Mouse (Mus musculus): Measurements from ENCODE around the gene Apol7c. TPM values are rescaled to one million over a fixed set of nuclear protein-coding genes. Genes with fewer than 3 reads are reported as not detected.
"Not testable (repeated sequence)": the region's sequence is repeated elsewhere in the genome, so short reads cannot be mapped to it uniquely, and the experiment has no call there.

The Apol7c gene
- polyA plus RNA-seq, 1 experiment, result not detected

DNA sequence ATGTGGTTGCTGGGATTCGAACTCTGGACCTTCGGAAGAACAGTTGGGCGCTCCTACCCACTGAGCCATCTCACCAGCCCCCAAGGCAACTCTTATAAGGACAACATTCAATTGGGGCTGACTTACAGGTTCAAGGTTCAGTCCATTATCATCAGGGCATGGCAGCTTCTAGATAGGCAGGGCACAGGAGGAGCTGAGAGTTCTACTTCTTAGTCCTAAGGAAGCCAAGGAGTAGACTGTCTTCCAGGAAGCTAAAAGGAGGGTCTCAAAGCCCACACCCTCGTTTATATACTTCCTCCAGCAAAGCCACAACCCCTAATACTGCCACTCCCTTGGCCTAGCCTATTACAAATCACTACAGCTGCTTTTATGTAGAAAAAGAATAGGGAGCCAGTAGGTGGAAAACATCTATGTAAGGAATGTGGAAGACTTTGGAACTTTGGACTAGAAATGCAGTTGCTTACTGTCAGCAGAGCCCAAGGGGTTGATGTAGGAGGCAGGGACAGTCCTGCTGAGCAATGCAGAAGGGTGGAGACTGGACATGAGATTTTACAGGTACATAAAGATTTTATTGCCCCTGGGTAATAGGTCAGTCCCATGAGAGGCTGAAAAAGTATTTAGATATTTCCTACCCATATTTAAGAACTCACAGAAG lies 50.8 kb downstream of the Apol7c start:
- Histone ChIP-seq H3K4me1 (ENCODE audit: control insufficient read depth, insufficient read depth, low read length) (no peaks in the 10 kb centered on the region), H3K27ac (ENCODE audit: insufficient read depth, low read depth, low read length) (no peak overlapping the region), H3K4me3 (ENCODE audit: insufficient read depth, low read depth, low read length) (no peak overlapping the region)
- WGBS, result 76% methylated on average over 4 of the region's 4 CpGs
- TF ChIP-seq CTCF (IDR thresholded peaks at IDR 0.05; ENCODE audit: insufficient read depth, low read depth, low read length) (no peak), POLR2A (IDR thresholded peaks at IDR 0.05; ENCODE audit: insufficient read depth, low read depth, low read length) (no peak)

DNA sequence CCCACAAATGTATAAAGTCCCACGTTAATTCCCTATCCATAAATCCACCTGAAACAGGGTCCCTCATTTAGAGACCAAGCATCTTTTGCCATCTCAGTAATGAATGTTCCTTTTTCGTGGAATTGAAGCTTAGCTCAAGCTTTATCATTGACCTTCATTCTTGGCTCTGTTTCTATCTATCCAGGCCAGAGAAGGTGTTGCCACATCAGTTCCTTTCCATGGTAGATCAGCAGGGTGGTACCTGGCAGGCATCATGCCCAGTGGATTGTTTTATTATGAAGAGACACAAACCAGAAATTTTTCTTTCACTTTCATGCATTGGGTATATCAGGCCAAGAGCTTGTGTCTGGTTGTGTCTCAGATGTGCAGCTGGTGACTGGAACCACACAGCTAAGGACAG lies 56.4 kb downstream of the Apol7c start, which contains the start of gene Apol10a:
Gene Apol10a, plus strand, starts transcription at position 355 of the 400 bp plus-strand sequence.
- 85% methylated on average over 2 of the region's 2 CpGs for WGBS
- not testable (repeated sequence) for H3K4me1 ChIP-seq (ENCODE audit: control insufficient read depth, insufficient read depth, low read length); H3K27ac ChIP-seq (ENCODE audit: insufficient read depth, low read depth, low read length); H3K4me3 ChIP-seq (ENCODE audit: insufficient read depth, low read depth, low read length)

Other genes with a start within 250 kb of the Apol7c start
- 46.1 TPM in 1 of 2 replicates, not detected in the other for gene Rbfox2, start 226.3 kb downstream of the Apol7c start, polyA plus RNA-seq (2012; ENCODE audit: insufficient read depth, insufficient read length, low replicate concordance, missing spikeins)
- gene Apol7a, start 134.2 kb downstream of the Apol7c start, polyA plus RNA-seq (2012; ENCODE audit: insufficient read depth, insufficient read length, low replicate concordance, missing spikeins), result not detected in 2 replicates
- gene Apol9a, start 122.2 kb downstream of the Apol7c start, polyA plus RNA-seq (2012; ENCODE audit: insufficient read depth, insufficient read length, low replicate concordance, missing spikeins), result not detected in 2 replicates
- not detected in 2 replicates for gene Apol7b, start 85.8 kb downstream of the Apol7c start, polyA plus RNA-seq (2012; ENCODE audit: insufficient read depth, insufficient read length, low replicate concordance, missing spikeins)
- not detected in 2 replicates for gene Apol10a, start 56.3 kb downstream of the Apol7c start, polyA plus RNA-seq (2012; ENCODE audit: insufficient read depth, insufficient read length, low replicate concordance, missing spikeins)
- gene Apol11a, start 25.0 kb downstream of the Apol7c start, polyA plus RNA-seq (2012; ENCODE audit: insufficient read depth, insufficient read length, low replicate concordance, missing spikeins), result not detected in 2 replicates
- not detected in 2 replicates for gene 1700025B11Rik, start 28.6 kb upstream of the Apol7c start, polyA plus RNA-seq (2012; ENCODE audit: insufficient read depth, insufficient read length, low replicate concordance, missing spikeins)
- gene Apol10b, start 62.8 kb upstream of the Apol7c start, polyA plus RNA-seq (2012; ENCODE audit: insufficient read depth, insufficient read length, low replicate concordance, missing spikeins), result not detected in 2 replicates
- not detected in 2 replicates for gene Gm36245, start 65.9 kb upstream of the Apol7c start, polyA plus RNA-seq (2012; ENCODE audit: insufficient read depth, insufficient read length, low replicate concordance, missing spikeins)
- not detected in 2 replicates for gene Apol11b, start 110.0 kb upstream of the Apol7c start, polyA plus RNA-seq (2012; ENCODE audit: insufficient read depth, insufficient read length, low replicate concordance, missing spikeins)
- not detected in 2 replicates for gene Apol7e, start 165.5 kb upstream of the Apol7c start, polyA plus RNA-seq (2012; ENCODE audit: insufficient read depth, insufficient read length, low replicate concordance, missing spikeins)
- gene Apol9b, start 195.7 kb upstream of the Apol7c start, polyA plus RNA-seq (2012; ENCODE audit: insufficient read depth, insufficient read length, low replicate concordance, missing spikeins), result not detected in 2 replicates
- not detected in 2 replicates for gene Apol8, start 223.7 kb upstream of the Apol7c start, polyA plus RNA-seq (2012; ENCODE audit: insufficient read depth, insufficient read length, low replicate concordance, missing spikeins)